Mouse (Mus musculus) cerebellum, postnatal 36 days (tissue): Measurements from ENCODE around the gene Olfr995.

Source experiments
- DNase-seq, 2 experiments: peaks; one replicate each; pipeline ENCODE4 v3.0.0; 2021 to 2022; ENCODE audit warnings: mixed read lengths in 2 of 2

Gene Olfr995

GRCm38 (mm10) chr2:85443539-85443938, at the start of gene Olfr995:
Olfr995 (minus strand) TSS chr2:85443639.
- no peak for DNase-seq

GRCm38 (mm10) chr2:85490396-85490795, 47.0 kb upstream of the Olfr995 start:
- DNase-seq, result no peak

GRCm38 (mm10) chr2:85466801-85467325, 23.4 kb upstream of the Olfr995 start:
- DNase-seq, result no peak

- DNase-seq, result no peak
These were observed 893 bp downstream of the Olfr995 start for GRCm38 (mm10) chr2:85442546-85442945.

- no peak for DNase-seq
These were observed 7.1 kb downstream of the Olfr995 start, which contains the start of gene Olfr994 for GRCm38 (mm10) chr2:85436351-85436750. Olfr994 (minus strand) TSS chr2:85436451.

GRCm38 (mm10) chr2:85425893-85426292, 17.5 kb downstream of the Olfr995 start:
- DNase-seq, result no peak

- no peak for DNase-seq
These were observed 28.7 kb downstream of the Olfr995 start, which contains the start of gene Olfr993 for GRCm38 (mm10) chr2:85414777-85415176. Olfr993 (minus strand) TSS chr2:85414877.

- no peak for DNase-seq
These were observed 34.1 kb downstream of the Olfr995 start, which contains the start of gene Olfr992 for GRCm38 (mm10) chr2:85409369-85409768. Olfr992 (minus strand) TSS chr2:85409469.
